Mouse (Mus musculus) layer of hippocampus, adult 9-10 months (tissue): ENCODE results near the gene Ssty2.
"Not testable (repeated sequence)": the region's sequence is repeated elsewhere in the genome, so short reads cannot be mapped to it uniquely, and the experiment has no call there.

Source experiments
- DNase-seq: peaks from one replicate; pipeline ENCODE4 v3.0.0; 2022; ENCODE audit warnings: low spot score

Gene Ssty2

GRCm38 (mm10) chrY:67047972-67048371 lies at the start of gene Ssty2:
TSS of gene Ssty2 (minus strand) at chrY:67048072.
- DNase-seq: not testable (repeated sequence)
